Mouse (Mus musculus): ENCODE measurements at regions not wholly inside any gene's neighbourhood (a gene's known extent, or its start where the extent isn't known, plus 50 kb on each side); places are given as distances from the start of the nearest gene placed in this dataset.
A peak's percentile ranks its signal among the peaks of the same experiment; 100 is the strongest.

GRCm38 (mm10) chr17:3962176-3962575 is 266.1 kb upstream of the Nox3 start:
- Histone ChIP-seq H3K27me3 (ENCODE audit: control insufficient read depth, insufficient read depth, low read length, poor library complexity, severe bottlenecking) (no peaks in the 10 kb centered on the region), H3K36me3 (ENCODE audit: control insufficient read depth, insufficient read depth, low read length, poor library complexity, severe bottlenecking) (no peaks in the 10 kb centered on the region)
- DNase-seq (ENCODE audit: low read depth, low spot score), result no peak

DNA sequence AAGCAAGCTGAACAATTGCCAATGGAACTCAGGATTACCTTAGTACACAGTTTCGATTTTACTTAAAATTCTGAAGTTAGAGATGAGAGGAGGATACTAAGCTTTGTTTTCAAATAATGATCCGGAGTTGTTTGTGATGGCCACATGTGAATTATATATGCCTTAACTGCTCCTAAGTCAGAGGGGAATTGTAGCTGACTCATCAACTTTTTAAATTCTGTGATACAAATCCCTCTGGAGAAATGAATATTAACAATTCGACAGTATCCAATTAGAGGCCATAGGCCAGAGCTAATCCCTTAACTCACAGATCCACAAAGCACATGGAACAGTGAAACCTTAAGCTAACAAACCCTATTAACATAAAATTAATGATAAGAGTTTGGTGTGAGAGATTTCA is 250.5 kb upstream of the Nox3 start:
- H3K27me3 ChIP-seq (ENCODE audit: control insufficient read depth, insufficient read depth, low read length, poor library complexity, severe bottlenecking), result no peaks in the 10 kb centered on the region

GRCm38 (mm10) chr17:3936361-3936760 is 240.3 kb upstream of the Nox3 start:
- Histone ChIP-seq H3K27me3 (ENCODE audit: control insufficient read depth, insufficient read depth, low read length, poor library complexity, severe bottlenecking) (no peaks in the 10 kb centered on the region), H3K36me3 (ENCODE audit: control insufficient read depth, insufficient read depth, low read length, poor library complexity, severe bottlenecking) (no peaks in the 10 kb centered on the region)
- no peak for DNase-seq (ENCODE audit: low read depth, low spot score)

More for the DNA sequence above, 250.5 kb upstream of the Nox3 start:
- DNase-seq (ENCODE audit: low read depth, low spot score), result no peak
- no peaks in the 10 kb centered on the region for H3K36me3 ChIP-seq (ENCODE audit: control insufficient read depth, insufficient read depth, low read length, poor library complexity, severe bottlenecking)

DNA sequence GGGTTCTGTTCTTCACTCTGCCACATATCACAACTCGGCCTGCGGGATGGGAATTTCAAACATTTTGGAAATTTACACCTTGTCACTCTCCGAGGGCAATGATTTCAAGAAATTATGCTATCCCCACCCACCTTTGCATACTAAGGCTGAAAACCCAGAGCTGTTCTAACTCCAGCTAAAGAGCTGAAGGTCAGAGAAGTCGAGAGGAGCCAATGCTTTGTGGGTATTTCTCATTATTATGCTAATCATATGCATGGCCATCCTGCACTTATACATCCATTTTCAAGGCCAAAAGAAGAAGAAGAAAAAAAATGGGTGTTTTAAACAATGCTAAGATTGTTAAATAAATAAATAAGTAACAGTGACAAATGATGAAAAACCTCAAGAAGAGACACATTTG is 237.1 kb upstream of the Nox3 start:
- no peak for DNase-seq (ENCODE audit: low read depth, low spot score)
- Histone ChIP-seq H3K36me3 (ENCODE audit: control insufficient read depth, insufficient read depth, low read length, poor library complexity, severe bottlenecking) (no peaks in the 10 kb centered on the region), H3K27me3 (ENCODE audit: control insufficient read depth, insufficient read depth, low read length, poor library complexity, severe bottlenecking) (no peaks in the 10 kb centered on the region)

DNA sequence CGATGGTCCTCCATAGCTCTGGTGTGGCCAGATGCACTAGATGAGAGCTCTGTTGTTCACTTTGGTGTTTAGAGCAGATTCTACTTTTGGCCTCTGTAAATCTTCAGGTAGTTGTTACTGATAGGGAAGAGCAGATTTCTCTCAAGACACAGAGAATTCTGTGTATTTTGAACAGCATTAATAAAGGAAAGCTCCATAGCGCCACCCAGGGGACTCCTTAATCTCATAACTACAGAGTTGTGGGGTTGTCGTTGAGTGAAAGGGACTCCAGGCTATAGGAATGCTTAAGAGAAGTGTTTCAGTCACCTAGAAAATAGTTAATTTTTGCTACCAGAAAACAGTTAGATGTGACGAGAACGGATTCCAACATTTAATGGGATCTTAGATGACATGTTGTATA is 236.0 kb upstream of the Nox3 start:
- no peaks in the 10 kb centered on the region for H3K27me3 ChIP-seq (ENCODE audit: control insufficient read depth, insufficient read depth, low read length, poor library complexity, severe bottlenecking)
- no peak for DNase-seq (ENCODE audit: low read depth, low spot score)
- H3K36me3 ChIP-seq (ENCODE audit: control insufficient read depth, insufficient read depth, low read length, poor library complexity, severe bottlenecking), result no peaks in the 10 kb centered on the region

DNA sequence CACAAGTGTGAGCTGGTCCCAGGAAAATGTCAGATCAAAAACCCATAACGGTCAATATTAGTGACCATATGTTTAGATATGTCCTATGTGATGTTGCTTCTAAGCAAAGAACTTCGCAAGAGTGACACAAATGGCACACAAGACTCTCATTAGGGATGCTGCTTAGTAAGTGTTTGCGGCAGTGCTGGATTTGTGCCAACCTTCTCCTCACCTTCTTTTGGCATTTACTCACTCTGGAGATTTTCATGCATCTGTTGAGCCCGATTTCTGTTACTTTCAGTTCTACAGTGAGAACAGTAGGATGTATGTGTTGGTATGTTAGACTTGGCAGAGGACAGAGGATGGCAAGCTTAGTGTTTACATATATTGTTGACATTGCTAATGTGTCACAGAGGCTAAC is 231.0 kb upstream of the Nox3 start:
- H3K27me3 ChIP-seq (ENCODE audit: control insufficient read depth, insufficient read depth, low read length, poor library complexity, severe bottlenecking), result no peaks in the 10 kb centered on the region
- H3K36me3 ChIP-seq (ENCODE audit: control insufficient read depth, insufficient read depth, low read length, poor library complexity, severe bottlenecking), result no peaks in the 10 kb centered on the region
- no peak for DNase-seq (ENCODE audit: low read depth, low spot score)

DNA sequence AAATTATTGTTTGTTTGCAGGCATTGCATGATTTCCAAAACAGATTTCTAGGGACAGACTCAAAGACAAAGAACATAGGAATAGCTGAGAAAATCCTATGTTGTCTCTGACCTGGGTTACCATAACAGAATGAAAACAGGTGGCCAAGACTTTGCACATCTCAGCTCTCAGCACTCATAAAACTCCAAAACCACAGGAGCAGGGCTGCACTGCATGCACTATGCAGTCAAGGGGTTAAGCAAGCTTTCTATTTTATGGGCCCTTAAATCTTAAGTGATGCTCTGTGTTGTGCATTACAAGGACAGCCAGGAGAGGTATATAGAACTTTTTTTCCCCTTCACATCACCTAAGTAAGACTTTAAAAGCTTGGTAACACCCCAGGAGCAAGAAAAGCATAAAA is 224.2 kb upstream of the Nox3 start:
- DNase-seq (ENCODE audit: low read depth, low spot score), result no peak
- H3K36me3 ChIP-seq (ENCODE audit: control insufficient read depth, insufficient read depth, low read length, poor library complexity, severe bottlenecking), result no peaks in the 10 kb centered on the region
- H3K27me3 ChIP-seq (ENCODE audit: control insufficient read depth, insufficient read depth, low read length, poor library complexity, severe bottlenecking), result no peaks in the 10 kb centered on the region

DNA sequence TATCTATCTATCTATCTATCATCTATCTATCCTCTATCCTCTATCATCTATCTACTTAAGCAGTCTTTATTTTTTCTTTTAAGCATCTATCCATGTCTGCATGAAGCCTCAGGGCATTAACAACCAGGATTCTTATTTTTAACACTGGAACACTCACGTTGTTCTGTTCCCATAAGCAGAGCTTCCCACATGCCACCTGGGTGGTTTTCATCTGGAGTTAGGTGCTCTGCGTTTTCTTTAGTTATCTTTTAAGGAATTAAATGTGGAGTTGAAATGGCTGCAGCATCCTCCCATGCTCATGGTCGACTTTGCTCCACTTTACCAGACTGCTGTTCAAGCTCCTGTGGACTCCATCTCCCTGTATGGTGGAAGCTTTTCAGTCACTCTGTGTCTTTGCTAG is 196.8 kb upstream of the Nox3 start:
- no peaks in the 10 kb centered on the region for H3K36me3 ChIP-seq (ENCODE audit: control insufficient read depth, insufficient read depth, low read length, poor library complexity, severe bottlenecking)
- H3K27me3 ChIP-seq (ENCODE audit: control insufficient read depth, insufficient read depth, low read length, poor library complexity, severe bottlenecking), result no peaks in the 10 kb centered on the region
- DNase-seq (ENCODE audit: low read depth, low spot score), result no peak

- no peak for DNase-seq (ENCODE audit: low read depth, low spot score)
- Histone ChIP-seq H3K27me3 (ENCODE audit: control insufficient read depth, insufficient read depth, low read length, poor library complexity, severe bottlenecking) (no peaks in the 10 kb centered on the region), H3K36me3 (ENCODE audit: control insufficient read depth, insufficient read depth, low read length, poor library complexity, severe bottlenecking) (no peaks in the 10 kb centered on the region)
Observed at GRCm38 (mm10) chr17:3883146-3883545, 187.1 kb upstream of the Nox3 start.

GRCm38 (mm10) chr17:3879075-3879474 is 183.0 kb upstream of the Nox3 start:
- no peak for DNase-seq (ENCODE audit: low read depth, low spot score)
- no peaks in the 10 kb centered on the region for H3K36me3 ChIP-seq (ENCODE audit: control insufficient read depth, insufficient read depth, low read length, poor library complexity, severe bottlenecking)

GRCm38 (mm10) chr17:3869459-3870194 is 173.6 kb upstream of the Nox3 start:
- DNase-seq (ENCODE audit: low read depth, low spot score), result no peak
- Histone ChIP-seq H3K36me3 (ENCODE audit: control insufficient read depth, insufficient read depth, low read length, poor library complexity, severe bottlenecking) (no peaks in the 10 kb centered on the region), H3K27me3 (ENCODE audit: control insufficient read depth, insufficient read depth, low read length, poor library complexity, severe bottlenecking) (no peaks in the 10 kb centered on the region)

More at GRCm38 (mm10) chr17:3879075-3879474, 183.0 kb upstream of the Nox3 start:
- no peaks in the 10 kb centered on the region for H3K27me3 ChIP-seq (ENCODE audit: control insufficient read depth, insufficient read depth, low read length, poor library complexity, severe bottlenecking)

- Histone ChIP-seq H3K36me3 (ENCODE audit: control insufficient read depth, insufficient read depth, low read length, poor library complexity, severe bottlenecking) (no peaks in the 10 kb centered on the region), H3K27me3 (ENCODE audit: control insufficient read depth, insufficient read depth, low read length, poor library complexity, severe bottlenecking) (no peaks in the 10 kb centered on the region; the same call in 1 of the 2 replicates)
- DNase-seq (ENCODE audit: low read depth, low spot score), result no peak
Observed at GRCm38 (mm10) chr17:3862384-3862783, 166.3 kb upstream of the Nox3 start.

DNA sequence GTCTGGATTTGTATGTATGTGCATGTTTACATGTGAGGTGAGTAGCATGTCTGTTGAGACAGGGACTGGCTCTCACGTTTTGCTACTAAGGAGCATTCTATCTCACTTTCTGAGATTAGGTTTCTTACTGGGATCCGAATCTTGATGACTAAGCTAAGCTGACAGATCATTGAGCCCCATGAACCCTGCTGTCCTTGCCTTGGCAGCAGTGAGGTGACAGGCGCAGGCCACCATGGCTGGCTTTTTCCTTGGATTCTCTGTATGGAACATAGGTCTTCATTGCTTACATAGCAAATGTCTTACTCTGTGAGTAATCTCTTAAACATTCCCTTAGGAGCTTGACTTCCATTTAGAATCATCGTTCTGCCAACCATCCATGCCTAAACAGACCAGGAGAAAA is 140.3 kb upstream of the Nox3 start:
- H3K36me3 ChIP-seq (ENCODE audit: control insufficient read depth, insufficient read depth, low read length, poor library complexity, severe bottlenecking), result no peaks in the 10 kb centered on the region
- no peak for DNase-seq (ENCODE audit: low read depth, low spot score)
- H3K27me3 ChIP-seq (ENCODE audit: control insufficient read depth, insufficient read depth, low read length, poor library complexity, severe bottlenecking), result no peaks in the 10 kb centered on the region

DNA sequence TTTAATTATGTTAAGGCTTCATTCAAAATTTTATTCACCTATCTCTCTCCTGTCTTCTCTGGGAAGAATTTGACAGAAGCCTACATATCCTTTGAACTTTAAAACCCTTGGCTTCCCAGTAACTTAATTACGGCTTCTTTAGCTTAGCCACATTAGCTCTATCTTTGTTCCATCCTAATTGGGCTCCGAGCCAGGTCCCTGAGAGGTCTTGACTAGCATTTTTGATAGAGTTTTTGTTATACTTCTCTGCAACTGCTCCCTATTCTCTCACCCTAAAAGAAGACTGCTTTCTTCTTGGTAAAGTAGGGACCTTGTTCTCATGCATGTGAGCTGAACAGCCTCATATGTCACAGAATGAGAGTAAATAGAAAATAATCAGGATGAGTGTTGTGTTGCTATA is 115.1 kb upstream of the Nox3 start:
- Histone ChIP-seq H3K36me3 (ENCODE audit: control insufficient read depth, insufficient read depth, low read length, poor library complexity, severe bottlenecking) (no peaks in the 10 kb centered on the region), H3K27me3 (ENCODE audit: control insufficient read depth, insufficient read depth, low read length, poor library complexity, severe bottlenecking) (no peaks in the 10 kb centered on the region)
- no peak for DNase-seq (ENCODE audit: low read depth, low spot score)

- H3K27me3 ChIP-seq (ENCODE audit: control insufficient read depth, insufficient read depth, low read length, poor library complexity, severe bottlenecking), result no peaks in the 10 kb centered on the region
- H3K36me3 ChIP-seq (ENCODE audit: control insufficient read depth, insufficient read depth, low read length, poor library complexity, severe bottlenecking), result no peaks in the 10 kb centered on the region
- no peak for DNase-seq (ENCODE audit: low read depth, low spot score)
Observed at GRCm38 (mm10) chr17:3803507-3803906, 107.4 kb upstream of the Nox3 start.

GRCm38 (mm10) chr17:3792597-3792996 is 96.5 kb upstream of the Nox3 start:
- DNase-seq (ENCODE audit: low read depth, low spot score), result peak; percentile 3
- Histone ChIP-seq H3K27me3 (ENCODE audit: control insufficient read depth, insufficient read depth, low read length, poor library complexity, severe bottlenecking) (no peaks in the 10 kb centered on the region), H3K36me3 (ENCODE audit: control insufficient read depth, insufficient read depth, low read length, poor library complexity, severe bottlenecking) (no peaks in the 10 kb centered on the region)

Data from splenic B cell, adult 2 months (primary cell).